Mouse (Mus musculus): Measurements from ENCODE around the gene Hoxd9.

The Hoxd9 gene

DNA sequence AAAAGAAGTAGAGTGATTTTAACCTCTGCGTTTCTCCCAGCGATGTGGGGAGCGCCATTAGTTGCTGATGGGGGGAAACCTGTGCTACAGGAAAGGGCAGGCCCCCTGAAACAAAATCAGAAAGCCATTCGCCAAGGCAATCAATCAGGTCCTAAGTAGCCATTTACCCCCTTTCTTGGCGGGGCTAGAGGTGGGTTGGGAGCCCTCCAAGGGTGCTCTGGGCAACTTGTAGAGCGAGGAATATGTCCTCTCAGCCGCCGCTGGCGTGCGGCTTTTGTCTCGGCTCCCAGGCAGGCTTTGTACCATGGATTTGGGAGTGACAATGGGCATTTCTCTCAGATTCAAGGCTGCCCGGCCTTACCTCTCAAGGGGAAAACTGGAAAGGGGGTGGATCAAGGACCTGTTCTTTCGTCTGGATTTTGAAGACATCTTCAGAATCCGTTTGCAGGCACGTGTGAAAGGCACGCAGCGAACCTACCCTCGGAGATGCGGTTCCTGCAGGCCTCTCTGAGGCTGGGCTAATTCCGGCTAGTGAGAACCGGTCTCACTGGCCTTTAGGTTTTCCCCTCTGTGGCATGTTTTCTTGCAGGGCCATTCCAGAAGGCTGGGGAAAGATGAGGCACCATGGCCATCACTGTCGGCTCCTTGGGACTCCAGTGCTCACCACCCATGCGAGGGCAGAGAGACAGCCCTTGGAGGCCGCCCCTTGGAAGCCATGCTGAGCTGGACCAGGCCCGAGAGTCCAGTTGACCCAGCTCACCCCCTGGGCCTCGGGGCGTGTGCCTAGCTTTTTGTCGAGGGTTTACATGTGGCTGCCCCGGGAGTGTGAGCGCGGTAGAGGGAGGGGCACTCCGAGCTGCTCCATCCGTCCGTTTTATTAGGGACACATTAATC lies 838 bp upstream of the Hoxd9 start:
- no peak for DNase-seq (ENCODE audit: low read depth, low spot score)
- Histone ChIP-seq H3K27me3 (ENCODE audit: control insufficient read depth, insufficient read depth, low read length, poor library complexity, severe bottlenecking) (no peaks in the 10 kb centered on the region; the same call in none of the 2 replicates), H3K36me3 (ENCODE audit: control insufficient read depth, insufficient read depth, low read length, poor library complexity, severe bottlenecking) (no peaks in the 10 kb centered on the region)

DNA sequence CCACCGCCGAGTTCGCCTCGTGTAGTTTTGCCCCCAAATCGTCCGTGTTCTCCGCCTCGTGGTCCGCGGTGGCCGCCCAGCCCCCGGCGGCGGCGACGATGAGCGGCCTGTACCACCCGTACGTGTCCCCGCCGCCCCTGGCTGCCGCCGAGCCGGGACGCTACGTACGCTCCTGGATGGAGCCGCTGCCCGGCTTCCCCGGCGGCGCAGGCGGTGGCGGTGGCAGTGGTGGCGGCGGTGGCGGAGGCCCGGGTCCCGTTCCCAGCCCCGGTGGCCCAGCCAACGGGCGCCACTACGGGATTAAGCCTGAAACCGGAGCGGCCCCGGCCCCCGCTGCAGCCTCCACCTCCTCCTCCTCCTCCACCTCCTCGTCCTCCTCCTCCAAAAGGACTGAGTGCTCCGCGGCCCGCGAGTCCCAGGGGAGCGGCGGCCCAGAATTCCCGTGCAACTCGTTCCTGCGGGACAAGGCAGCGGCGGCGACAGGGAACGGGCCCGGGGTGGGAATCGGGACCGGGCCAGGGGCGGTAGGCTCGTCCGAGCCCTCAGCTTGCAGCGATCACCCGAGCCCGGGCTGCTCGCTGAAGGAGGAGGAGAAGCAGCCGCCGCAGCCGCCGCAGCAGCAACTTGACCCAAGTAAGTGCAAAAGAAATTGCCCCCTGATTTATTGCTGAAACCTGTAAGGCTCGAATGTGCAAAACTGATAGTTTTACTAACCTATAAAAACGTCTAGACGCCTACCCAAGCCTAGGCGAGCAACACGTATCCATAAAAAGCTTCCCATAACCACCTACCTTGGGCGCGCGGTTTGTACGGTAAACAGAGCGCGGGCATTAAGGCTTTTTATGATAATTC lies 900 bp downstream of the Hoxd9 start:
- Histone ChIP-seq H3K27me3 (ENCODE audit: control insufficient read depth, insufficient read depth, low read length, poor library complexity, severe bottlenecking) (no peaks in the 10 kb centered on the region; the same call in none of the 2 replicates), H3K36me3 (ENCODE audit: control insufficient read depth, insufficient read depth, low read length, poor library complexity, severe bottlenecking) (no peaks in the 10 kb centered on the region)
- no peak for DNase-seq (ENCODE audit: low read depth, low spot score)

DNA sequence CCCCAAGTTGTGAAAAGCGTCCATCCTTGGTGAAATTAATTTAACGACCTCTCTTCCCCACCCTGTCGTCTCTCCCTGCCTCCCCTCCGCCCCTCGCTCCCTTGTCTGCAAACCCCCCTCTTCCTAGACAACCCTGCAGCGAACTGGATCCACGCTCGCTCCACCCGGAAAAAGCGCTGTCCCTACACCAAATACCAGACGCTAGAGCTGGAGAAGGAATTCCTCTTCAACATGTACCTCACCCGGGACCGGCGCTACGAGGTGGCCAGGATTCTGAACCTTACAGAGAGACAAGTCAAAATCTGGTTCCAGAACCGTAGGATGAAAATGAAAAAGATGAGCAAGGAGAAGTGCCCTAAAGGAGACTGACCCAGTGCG lies 1.5 kb downstream of the Hoxd9 start:
- no peak for DNase-seq (ENCODE audit: low read depth, low spot score)
- H3K27me3 ChIP-seq (ENCODE audit: control insufficient read depth, insufficient read depth, low read length, poor library complexity, severe bottlenecking), result no peaks in the 10 kb centered on the region; the same call in none of the 2 replicates
- no peaks in the 10 kb centered on the region for H3K36me3 ChIP-seq (ENCODE audit: control insufficient read depth, insufficient read depth, low read length, poor library complexity, severe bottlenecking)

DNA sequence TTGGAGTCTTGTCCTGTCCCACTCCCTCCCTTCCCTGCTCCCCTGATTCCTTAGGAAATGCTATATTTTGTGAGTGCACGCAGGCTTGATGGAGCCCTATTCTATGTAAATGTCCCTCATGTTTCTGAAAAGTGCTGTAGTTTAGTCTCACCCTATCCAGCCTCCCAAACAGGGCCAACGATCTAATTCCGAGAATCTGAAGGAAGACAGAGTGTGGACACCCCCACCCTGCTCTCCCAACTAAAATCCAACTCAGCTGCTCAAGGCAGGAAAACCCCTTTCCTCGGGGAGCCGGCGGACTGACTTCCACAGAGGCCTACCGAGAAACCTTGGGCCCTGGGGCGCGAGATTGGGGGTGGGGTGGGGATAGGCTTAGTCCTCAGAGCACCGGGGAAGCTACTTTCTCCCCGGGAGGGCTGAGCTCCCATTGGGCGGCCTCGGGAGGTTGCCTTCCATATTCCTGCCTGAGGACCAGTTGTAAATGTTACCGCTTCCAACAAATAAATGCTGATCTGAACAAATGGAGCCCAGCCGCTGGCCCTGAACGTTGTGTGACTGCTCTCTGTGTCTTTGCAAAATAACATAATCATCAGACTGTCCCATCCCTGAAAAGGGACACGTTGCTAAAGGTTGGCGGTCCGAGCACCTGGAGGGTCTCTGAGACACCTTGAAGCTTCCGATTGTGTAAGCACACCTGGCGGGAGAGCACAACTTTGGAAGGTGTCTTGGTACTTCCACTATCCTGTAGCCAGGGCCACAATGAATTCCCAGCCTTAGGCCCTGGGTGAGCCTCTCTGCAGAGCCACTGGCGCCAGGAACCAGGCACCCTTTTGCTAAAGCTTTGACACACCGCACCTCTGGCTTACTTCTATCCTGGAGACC lies 2.4 kb downstream of the Hoxd9 start:
- no peak for DNase-seq (ENCODE audit: low read depth, low spot score)
- Histone ChIP-seq H3K27me3 (ENCODE audit: control insufficient read depth, insufficient read depth, low read length, poor library complexity, severe bottlenecking) (no peaks in the 10 kb centered on the region; the same call in none of the 2 replicates), H3K36me3 (ENCODE audit: control insufficient read depth, insufficient read depth, low read length, poor library complexity, severe bottlenecking) (no peaks in the 10 kb centered on the region)

DNA sequence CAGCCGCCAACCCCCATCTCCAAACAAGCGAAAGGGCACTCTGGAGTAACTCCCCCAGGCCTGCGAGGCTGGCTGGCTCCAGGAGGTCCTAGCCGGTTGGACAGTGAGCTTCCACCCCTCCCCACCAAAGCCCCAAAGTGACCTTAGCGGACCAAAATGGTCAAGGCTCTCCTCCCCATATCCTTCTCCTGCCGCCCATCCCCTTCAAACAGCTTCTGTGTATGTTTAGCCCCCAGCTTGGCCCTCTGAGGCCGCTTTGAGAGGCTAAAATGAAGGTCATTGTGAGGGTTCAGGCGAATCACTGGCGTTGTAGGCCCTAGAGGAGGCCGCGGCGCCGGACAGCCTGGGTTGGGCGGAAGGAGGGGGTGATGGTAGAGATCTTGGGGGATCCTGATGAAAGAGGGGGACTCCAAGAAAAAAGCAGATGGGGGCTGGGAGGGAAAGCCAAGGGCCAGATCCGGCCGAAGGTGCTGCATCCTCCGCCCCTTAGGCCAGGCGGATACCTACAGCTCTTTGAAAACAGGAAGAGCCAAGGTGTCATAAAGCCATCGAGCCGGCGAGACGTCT lies 3.1 kb downstream of the Hoxd9 start:
- no peak for DNase-seq (ENCODE audit: low read depth, low spot score)
- Histone ChIP-seq H3K27me3 (ENCODE audit: control insufficient read depth, insufficient read depth, low read length, poor library complexity, severe bottlenecking) (no peaks in the 10 kb centered on the region; the same call in none of the 2 replicates), H3K36me3 (ENCODE audit: control insufficient read depth, insufficient read depth, low read length, poor library complexity, severe bottlenecking) (no peaks in the 10 kb centered on the region)

DNA sequence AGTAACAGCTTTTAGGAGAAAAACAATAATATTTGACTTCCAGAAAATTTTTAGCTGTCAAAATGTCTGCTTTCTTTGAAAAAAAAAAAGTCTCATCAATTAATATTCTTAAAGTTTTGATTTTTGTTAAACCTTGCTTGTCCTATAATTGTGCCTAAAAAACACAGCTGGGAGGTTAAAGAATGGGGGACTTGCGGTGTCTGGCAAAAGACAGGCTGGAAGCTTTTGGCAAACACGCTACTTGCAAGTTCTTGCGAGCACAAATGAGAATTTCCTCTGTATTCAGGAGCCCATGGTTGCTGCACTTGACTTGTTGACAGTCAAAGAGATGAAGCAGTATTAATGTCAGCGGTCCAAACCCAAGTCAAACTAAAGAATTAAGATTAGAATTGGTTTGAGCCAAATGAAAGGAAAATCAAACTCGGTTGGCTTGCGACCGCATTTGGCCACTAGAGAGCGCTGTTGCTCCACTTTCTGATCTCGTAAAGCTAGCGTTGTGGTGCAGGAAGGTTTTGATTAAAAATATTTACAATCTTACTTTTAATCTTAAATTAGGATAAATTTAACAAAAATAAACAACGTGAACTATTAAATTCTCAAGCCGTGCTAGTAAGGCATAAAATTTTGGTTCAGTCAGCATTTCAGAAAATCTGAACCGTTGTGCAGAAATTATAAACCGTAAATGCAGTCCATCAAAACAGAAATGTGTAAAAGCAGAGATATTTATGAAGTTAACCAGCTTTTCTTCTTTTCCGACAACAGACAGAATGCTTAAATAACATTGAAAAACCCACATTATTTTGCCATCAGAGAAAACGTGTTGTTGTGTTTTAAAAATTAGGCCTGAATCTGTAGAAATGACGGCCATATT lies 4.7 kb downstream of the Hoxd9 start:
- DNase-seq (ENCODE audit: low read depth, low spot score), result peak; percentile 74
- Histone ChIP-seq H3K36me3 (ENCODE audit: control insufficient read depth, insufficient read depth, low read length, poor library complexity, severe bottlenecking) (no peaks in the 10 kb centered on the region), H3K27me3 (ENCODE audit: control insufficient read depth, insufficient read depth, low read length, poor library complexity, severe bottlenecking) (peaks cover 3% of the 10 kb centered on the region)

DNA sequence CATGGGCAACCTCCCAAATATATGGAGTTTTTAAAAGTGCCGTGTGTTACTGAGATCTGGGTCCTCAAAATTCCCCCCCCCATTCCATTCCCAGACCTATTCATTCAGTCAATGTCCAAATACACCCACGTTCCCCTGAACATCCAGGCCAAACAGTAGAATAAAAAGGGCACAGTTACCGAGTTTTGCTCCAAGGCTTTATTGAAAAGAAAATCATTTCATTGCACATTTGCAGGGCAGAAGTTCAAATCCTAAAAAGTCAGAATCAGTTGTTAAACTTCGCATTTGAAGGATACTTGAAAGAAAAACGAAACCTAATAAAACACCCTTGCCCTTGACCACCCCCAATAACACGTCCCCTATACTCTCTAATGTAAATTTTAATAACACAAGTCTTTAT lies 5.3 kb downstream of the Hoxd9 start:
- H3K36me3 ChIP-seq (ENCODE audit: control insufficient read depth, insufficient read depth, low read length, poor library complexity, severe bottlenecking), result no peaks in the 10 kb centered on the region
- no peak for DNase-seq (ENCODE audit: low read depth, low spot score)
- peaks cover 3% of the 10 kb centered on the region for H3K27me3 ChIP-seq (ENCODE audit: control insufficient read depth, insufficient read depth, low read length, poor library complexity, severe bottlenecking)

DNA sequence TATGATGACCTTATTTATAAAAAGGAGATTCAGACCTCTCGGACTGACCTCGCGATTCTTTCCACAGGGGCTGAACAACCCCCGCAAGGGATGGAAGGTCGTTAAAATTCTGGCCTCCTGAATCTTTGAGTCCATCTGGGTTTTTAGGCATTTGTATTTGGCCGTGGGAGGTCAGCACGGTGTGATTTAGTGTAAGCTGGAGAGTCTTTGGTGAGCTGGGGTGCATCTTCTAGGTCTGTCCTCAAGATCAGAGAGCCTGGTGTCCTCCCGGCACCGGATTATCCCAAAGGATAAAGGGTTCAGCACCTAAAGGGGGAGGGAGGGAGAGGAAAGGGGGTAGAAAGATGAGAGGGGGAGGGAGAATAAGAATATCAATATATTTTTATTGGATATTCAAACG lies 5.8 kb downstream of the Hoxd9 start:
- peaks cover 3% of the 10 kb centered on the region for H3K27me3 ChIP-seq (ENCODE audit: control insufficient read depth, insufficient read depth, low read length, poor library complexity, severe bottlenecking)
- no peak for DNase-seq (ENCODE audit: low read depth, low spot score)
- no peaks in the 10 kb centered on the region for H3K36me3 ChIP-seq (ENCODE audit: control insufficient read depth, insufficient read depth, low read length, poor library complexity, severe bottlenecking)

DNA sequence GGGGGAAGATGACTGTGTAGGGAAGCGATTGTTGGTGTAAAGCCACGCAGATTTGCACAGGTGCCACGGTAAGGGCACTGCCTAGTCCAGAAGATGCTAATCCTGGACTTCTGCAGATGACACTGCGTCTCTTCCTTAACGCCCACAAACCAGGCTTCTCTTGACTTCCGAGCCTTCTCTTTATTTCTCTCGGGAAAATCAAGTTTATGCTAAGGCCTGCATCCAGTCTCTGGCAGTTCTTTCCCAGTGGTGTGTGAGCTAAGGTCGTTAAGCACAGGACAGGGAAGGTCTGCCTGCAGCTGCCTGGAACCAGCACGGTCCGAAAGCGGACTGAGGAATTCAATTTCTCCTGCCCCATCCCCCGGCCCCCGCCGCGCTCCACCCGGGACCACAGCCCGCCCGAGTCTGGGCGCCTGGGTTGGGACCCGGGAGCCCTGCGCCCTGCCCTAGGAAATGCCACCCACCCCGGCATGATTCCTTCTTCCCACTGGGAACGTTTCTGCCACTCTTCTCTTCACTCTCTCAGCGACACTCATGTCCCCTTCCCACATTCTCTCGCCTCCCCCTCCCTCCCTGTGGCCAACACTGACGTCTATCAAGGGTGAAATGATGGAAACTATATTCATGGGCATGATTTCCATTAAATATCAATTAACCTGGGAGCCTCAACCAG lies 6.3 kb downstream of the Hoxd9 start:
- Histone ChIP-seq H3K36me3 (ENCODE audit: control insufficient read depth, insufficient read depth, low read length, poor library complexity, severe bottlenecking) (no peaks in the 10 kb centered on the region), H3K27me3 (ENCODE audit: control insufficient read depth, insufficient read depth, low read length, poor library complexity, severe bottlenecking) (peaks cover 3% of the 10 kb centered on the region)
- no peak for DNase-seq (ENCODE audit: low read depth, low spot score)

DNA sequence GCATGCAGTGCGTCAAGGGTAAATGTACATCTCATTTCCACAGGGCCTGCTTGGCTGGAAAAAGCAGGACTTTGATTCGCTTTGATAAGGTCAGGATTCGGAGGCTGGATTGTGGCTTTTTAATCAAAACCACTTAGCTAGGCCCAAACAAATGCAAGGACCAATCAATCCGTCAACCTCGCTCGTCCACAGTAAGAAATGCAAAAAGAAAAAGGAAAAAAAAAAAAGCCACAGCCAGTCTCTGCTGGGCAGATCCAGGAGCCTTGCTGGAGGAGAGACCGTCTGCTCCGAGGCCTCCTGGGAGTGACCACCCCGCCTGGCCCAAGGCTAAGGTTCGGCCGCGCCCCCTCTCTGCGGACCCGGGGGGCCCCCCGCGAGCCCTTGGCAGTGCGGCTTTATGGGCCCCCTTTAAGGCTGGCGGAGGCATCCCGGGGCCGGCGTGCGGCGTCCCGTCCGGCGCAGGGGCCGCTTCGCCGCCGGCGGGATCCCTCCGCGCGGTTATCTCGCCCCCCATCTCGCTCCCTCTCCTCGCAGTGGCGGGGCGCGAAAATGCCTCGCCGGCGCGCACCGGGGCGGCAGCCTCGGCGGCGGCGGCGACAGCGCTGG lies 7.0 kb downstream of the Hoxd9 start, which contains the start of gene Hoxd8:
TSS of gene Hoxd8 (plus strand) at position 223 of the 606 bp plus-strand sequence.
- H3K27me3 ChIP-seq (ENCODE audit: control insufficient read depth, insufficient read depth, low read length, poor library complexity, severe bottlenecking), result peaks cover 3% of the 10 kb centered on the region
- no peaks in the 10 kb centered on the region for H3K36me3 ChIP-seq (ENCODE audit: control insufficient read depth, insufficient read depth, low read length, poor library complexity, severe bottlenecking)
- DNase-seq (ENCODE audit: low read depth, low spot score), result no peak

DNA sequence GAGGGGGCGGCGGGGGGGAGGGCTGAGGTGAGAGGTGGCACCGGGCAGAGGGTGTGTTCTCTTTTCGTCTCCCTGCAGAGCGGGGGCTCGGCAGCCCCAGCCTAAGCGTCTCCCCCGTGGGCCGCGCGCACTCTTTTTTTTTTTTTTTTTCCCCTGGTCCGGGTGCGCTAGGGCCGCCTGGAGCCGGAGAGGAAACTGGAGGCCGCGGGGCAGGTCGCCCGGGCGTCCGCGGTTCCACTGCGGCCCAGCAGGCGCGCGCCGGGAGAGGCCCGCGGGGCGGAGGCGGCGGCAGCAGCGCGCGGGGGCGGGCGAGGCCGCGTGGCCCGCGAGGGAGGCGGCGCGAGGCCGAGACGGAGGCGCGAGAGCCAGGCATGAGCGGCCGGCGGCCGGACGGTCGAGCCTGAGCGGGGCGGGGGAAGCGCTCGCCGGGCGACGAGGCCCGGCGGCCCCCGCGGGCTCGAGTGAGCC lies 7.5 kb downstream of the Hoxd9 start:
- DNase-seq (ENCODE audit: low read depth, low spot score), result no peak
- Histone ChIP-seq H3K36me3 (ENCODE audit: control insufficient read depth, insufficient read depth, low read length, poor library complexity, severe bottlenecking) (no peaks in the 10 kb centered on the region), H3K27me3 (ENCODE audit: control insufficient read depth, insufficient read depth, low read length, poor library complexity, severe bottlenecking) (peaks cover 3% of the 10 kb centered on the region)

DNA sequence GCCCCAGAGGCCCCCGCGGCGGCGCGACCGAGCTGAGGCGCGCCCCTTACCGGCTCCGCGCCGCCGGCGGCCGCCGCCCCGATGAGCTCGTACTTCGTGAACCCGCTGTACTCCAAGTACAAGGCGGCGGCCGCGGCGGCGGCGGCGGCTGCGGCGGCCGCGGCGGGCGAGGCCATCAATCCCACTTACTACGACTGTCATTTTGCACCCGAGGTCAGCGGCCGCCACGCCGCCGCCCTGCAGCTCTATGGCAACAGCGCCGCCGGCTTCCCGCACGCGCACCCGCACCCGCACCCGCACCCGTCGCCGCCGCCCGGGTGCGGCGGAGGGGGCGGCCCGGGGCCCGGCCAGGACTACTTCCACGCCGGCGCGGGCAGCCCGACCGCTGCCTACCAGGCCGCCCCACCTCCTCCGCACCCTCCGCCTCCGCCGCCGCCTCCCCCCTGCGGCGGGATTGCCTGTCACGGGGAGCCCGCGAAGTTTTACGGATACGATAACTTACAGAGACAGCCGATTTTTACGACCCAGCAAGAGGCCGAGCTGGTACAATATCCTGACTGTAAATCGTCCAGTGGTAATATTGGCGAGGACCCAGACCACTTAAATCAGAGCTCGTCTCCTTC lies 8.1 kb downstream of the Hoxd9 start:
- no peaks in the 10 kb centered on the region for H3K36me3 ChIP-seq (ENCODE audit: control insufficient read depth, insufficient read depth, low read length, poor library complexity, severe bottlenecking)
- no peak for DNase-seq (ENCODE audit: low read depth, low spot score)
- H3K27me3 ChIP-seq (ENCODE audit: control insufficient read depth, insufficient read depth, low read length, poor library complexity, severe bottlenecking), result peaks cover 3% of the 10 kb centered on the region
